Mouse (Mus musculus): ENCODE measurements around the gene Zkscan3. TPM values are rescaled to one million over a fixed set of nuclear protein-coding genes. Genes with fewer than 3 reads are reported as not detected.

Gene Zkscan3
- polyA plus RNA-seq, 1 experiment from 2014 or later: 99.0 TPM

- no peak for ATAC-seq (ENCODE audit: low FRiP score, low read depth)
- H3K4me1 ChIP-seq: no peaks in the 10 kb centered on the region; the same call in 1 of the 2 replicates
- no peak overlapping the region for H3K9ac ChIP-seq (replicated peaks)
- WGBS: 95% methylated on average over 6 of the region's 6 CpGs
- no peak overlapping the region for H3K4me3 ChIP-seq
- no peaks in the 10 kb centered on the region for H3K27me3 ChIP-seq
- H3K36me3 ChIP-seq: peaks cover 78% of the 10 kb centered on the region
- no peaks in the 10 kb centered on the region for H3K9me3 ChIP-seq
- no peak overlapping the region for H3K27ac ChIP-seq (replicated peaks)
- H3K4me2 ChIP-seq (replicated peaks): no peak overlapping the region
Observed at GRCm38 (mm10) chr13:21395623-21396022, 6.9 kb downstream of the Zkscan3 start.

GRCm38 (mm10) chr13:21395211-21395610 lies 7.3 kb downstream of the Zkscan3 start:
- Histone ChIP-seq H3K4me3 (no peak overlapping the region), H3K9ac (replicated peaks) (no peak overlapping the region), H3K4me1 (no peaks in the 10 kb centered on the region; the same call in 1 of the 2 replicates), H3K27me3 (no peaks in the 10 kb centered on the region), H3K4me2 (replicated peaks) (no peak overlapping the region), H3K9me3 (no peaks in the 10 kb centered on the region), H3K36me3 (peaks cover 80% of the 10 kb centered on the region), H3K27ac (replicated peaks) (no peak overlapping the region)
- 89% methylated on average over 1 of the region's 1 CpGs for WGBS
- ATAC-seq (ENCODE audit: low FRiP score, low read depth): no peak

- no peak overlapping the region for H3K27ac ChIP-seq (replicated peaks)
- H3K36me3 ChIP-seq: peaks cover 3% of the 10 kb centered on the region; the same call in 1 of the 2 replicates
- ATAC-seq (ENCODE audit: low FRiP score, low read depth): no peak
- H3K9me3 ChIP-seq: no peaks in the 10 kb centered on the region
- H3K9ac ChIP-seq (replicated peaks): no peak overlapping the region
- no peak overlapping the region for H3K4me2 ChIP-seq (replicated peaks)
- 81% methylated on average over 2 of the region's 2 CpGs for WGBS
- no peaks in the 10 kb centered on the region for H3K4me1 ChIP-seq
- H3K27me3 ChIP-seq: no peaks in the 10 kb centered on the region
- no peak overlapping the region for H3K4me3 ChIP-seq
Observed at GRCm38 (mm10) chr13:21377773-21378172, 24.8 kb downstream of the Zkscan3 start.

- H3K9ac ChIP-seq (replicated peaks): no peak overlapping the region
- no peaks in the 10 kb centered on the region for H3K4me1 ChIP-seq
- H3K4me2 ChIP-seq (replicated peaks): no peak overlapping the region
- WGBS: 90% methylated on average over 2 of the region's 2 CpGs
- no peak for ATAC-seq (ENCODE audit: low FRiP score, low read depth)
- H3K27ac ChIP-seq (replicated peaks): no peak overlapping the region
- peaks cover 44% of the 10 kb centered on the region for H3K36me3 ChIP-seq
- no peaks in the 10 kb centered on the region for H3K9me3 ChIP-seq
- no peak overlapping the region for H3K4me3 ChIP-seq
- no peaks in the 10 kb centered on the region for H3K27me3 ChIP-seq
Observed at GRCm38 (mm10) chr13:21372700-21373099, 29.9 kb downstream of the Zkscan3 start.

- Histone ChIP-seq H3K4me2 (replicated peaks) (no peak overlapping the region), H3K4me3 (no peak overlapping the region), H3K9ac (replicated peaks) (no peak overlapping the region), H3K36me3 (peaks cover 45% of the 10 kb centered on the region), H3K4me1 (peaks cover 22% of the 10 kb centered on the region), H3K9me3 (no peaks in the 10 kb centered on the region), H3K27ac (replicated peaks) (no peak overlapping the region), H3K27me3 (no peaks in the 10 kb centered on the region)
- ATAC-seq (ENCODE audit: low FRiP score, low read depth): no peak
- WGBS: 77% methylated on average over 6 of the region's 6 CpGs
Observed at GRCm38 (mm10) chr13:21366635-21367034, 35.9 kb downstream of the Zkscan3 start.

- ATAC-seq (ENCODE audit: low FRiP score, low read depth): no peak
- WGBS: 61% methylated on average over 12 of the region's 12 CpGs
- H3K4me3 ChIP-seq: peak overlapping the region; percentile 78
- peak overlapping the region; percentile 68 for H3K4me2 ChIP-seq (replicated peaks)
- H3K4me1 ChIP-seq: peaks cover 22% of the 10 kb centered on the region
- H3K27me3 ChIP-seq: no peaks in the 10 kb centered on the region
- peak overlapping the region; percentile 86; the same call in 1 of the 2 replicates for H3K9ac ChIP-seq (replicated peaks)
- peaks cover 16% of the 10 kb centered on the region for H3K36me3 ChIP-seq
- no peaks in the 10 kb centered on the region for H3K9me3 ChIP-seq
- no peak overlapping the region for H3K27ac ChIP-seq (replicated peaks)
Observed at GRCm38 (mm10) chr13:21363719-21364118, 38.8 kb downstream of the Zkscan3 start.

- Histone ChIP-seq H3K9me3 (no peaks in the 10 kb centered on the region), H3K4me3 (peak within 1 kb of the TSS; percentile 78), H3K36me3 (peaks cover 10% of the 10 kb centered on the region; the same call in 1 of the 2 replicates), H3K9ac (replicated peaks) (peak within 1 kb of the TSS; percentile 86), H3K27me3 (no peaks in the 10 kb centered on the region), H3K27ac (replicated peaks) (peak within 1 kb of the TSS; percentile 65), H3K4me2 (replicated peaks) (peak within 1 kb of the TSS; percentile 68), H3K4me1 (peaks cover 22% of the 10 kb centered on the region)
- WGBS: under 1% methylated on average over 29 of the region's 29 CpGs
- peak; percentile 99 for ATAC-seq (ENCODE audit: low FRiP score, low read depth)
Observed at GRCm38 (mm10) chr13:21362621-21363248, 39.8 kb downstream of the Zkscan3 start, which contains the start of gene Zscan12. Gene Zscan12, plus strand, starts transcription at chr13:21362820.

GRCm38 (mm10) chr13:21350593-21350992 lies 52.0 kb downstream of the Zkscan3 start:
- Histone ChIP-seq H3K4me2 (replicated peaks) (no peak overlapping the region), H3K36me3 (no peaks in the 10 kb centered on the region), H3K27ac (replicated peaks) (no peak overlapping the region), H3K4me3 (no peak overlapping the region), H3K9ac (replicated peaks) (no peak overlapping the region), H3K27me3 (no peaks in the 10 kb centered on the region), H3K4me1 (no peaks in the 10 kb centered on the region), H3K9me3 (no peaks in the 10 kb centered on the region)
- no peak for ATAC-seq (ENCODE audit: low FRiP score, low read depth)

GRCm38 (mm10) chr13:21346610-21347009 lies 55.9 kb downstream of the Zkscan3 start, which contains the start of gene Olfr1367:
Gene Olfr1367, plus strand, starts transcription at chr13:21346910.
- 97% methylated on average over 1 of the region's 1 CpGs for WGBS
- no peak within 1 kb of the TSS for H3K27ac ChIP-seq (replicated peaks)
- no peak for ATAC-seq (ENCODE audit: low FRiP score, low read depth)
- H3K4me1 ChIP-seq: no peaks in the 10 kb centered on the region
- no peaks in the 10 kb centered on the region for H3K9me3 ChIP-seq
- H3K4me2 ChIP-seq (replicated peaks): no peak within 1 kb of the TSS
- no peaks in the 10 kb centered on the region for H3K27me3 ChIP-seq
- no peak within 1 kb of the TSS for H3K9ac ChIP-seq (replicated peaks)
- H3K4me3 ChIP-seq: no peak within 1 kb of the TSS
- no peaks in the 10 kb centered on the region for H3K36me3 ChIP-seq

MicroRNAs encoded within 50 kb of the gene (microRNA counts, 519-probe panel; counts per million panel counts)
- microRNA mmu-miR-1896: 4,264 counts per million, percentile 27 among the panel's probes with 10 or more counts

Small RNAs within 50 kb of the gene (microRNA-seq; reads per million reads assigned to microRNA genes)
- gene Mir1896 (not detected), gene Mir6942 (0.70 reads per million)

Other genes with a start within 250 kb of the Zkscan3 start
- 132 and 140 TPM in 2 replicates for gene Trim27, start 223.3 kb downstream of the Zkscan3 start, polyA plus RNA-seq (2016; fragmentation: Nextera tagmentation; extraction: Ambion mirVana)
- not detected in 2 replicates for gene Gpx5, start 110.0 kb downstream of the Zkscan3 start, polyA plus RNA-seq (2016; fragmentation: Nextera tagmentation; extraction: Ambion mirVana)
- not detected in 2 replicates for gene Gpx6, start 90.6 kb downstream of the Zkscan3 start, polyA plus RNA-seq (2016; fragmentation: Nextera tagmentation; extraction: Ambion mirVana)
- not detected in 2 replicates for gene Olfr1367, start 55.8 kb downstream of the Zkscan3 start, polyA plus RNA-seq (2016; fragmentation: Nextera tagmentation; extraction: Ambion mirVana)
- 20.3 and 20.7 TPM in 2 replicates for gene Zscan12, start 39.9 kb downstream of the Zkscan3 start, polyA plus RNA-seq (2016; fragmentation: Nextera tagmentation; extraction: Ambion mirVana)
- 5.1 and 6.8 TPM in 2 replicates for gene Pgbd1, start 38.3 kb upstream of the Zkscan3 start, polyA plus RNA-seq (2016; fragmentation: Nextera tagmentation; extraction: Ambion mirVana)
- 24.4 and 24.6 TPM in 2 replicates for gene Zscan26, start 51.0 kb upstream of the Zkscan3 start, polyA plus RNA-seq (2016; fragmentation: Nextera tagmentation; extraction: Ambion mirVana)
- gene Nkapl, start 65.8 kb upstream of the Zkscan3 start, polyA plus RNA-seq (2016; fragmentation: Nextera tagmentation; extraction: Ambion mirVana): 2.5 and 2.9 TPM in 2 replicates
- gene Zkscan4, start 76.2 kb upstream of the Zkscan3 start, polyA plus RNA-seq (2016; fragmentation: Nextera tagmentation; extraction: Ambion mirVana): 6.8 and 7.4 TPM in 2 replicates
- gene Gm10065, start 76.7 kb upstream of the Zkscan3 start, polyA plus RNA-seq (2016; fragmentation: Nextera tagmentation; extraction: Ambion mirVana): not detected in 2 replicates
- 0.30 and 0.47 TPM in 2 replicates for gene AK157302, start 92.5 kb upstream of the Zkscan3 start, polyA plus RNA-seq (2016; fragmentation: Nextera tagmentation; extraction: Ambion mirVana)
- gene Gm11273, start 98.7 kb upstream of the Zkscan3 start, polyA plus RNA-seq (2016; fragmentation: Nextera tagmentation; extraction: Ambion mirVana): 3.2 and 4.4 TPM in 2 replicates
- gene Zkscan8, start 128.4 kb upstream of the Zkscan3 start, polyA plus RNA-seq (2016; fragmentation: Nextera tagmentation; extraction: Ambion mirVana): 8.9 and 9.2 TPM in 2 replicates
- gene Olfr1366, start 140.1 kb upstream of the Zkscan3 start, polyA plus RNA-seq (2016; fragmentation: Nextera tagmentation; extraction: Ambion mirVana): 0.21 and 0.22 TPM in 2 replicates
- not detected in 2 replicates for gene Olfr1535, start 157.1 kb upstream of the Zkscan3 start, polyA plus RNA-seq (2016; fragmentation: Nextera tagmentation; extraction: Ambion mirVana)
- gene Olfr1364, start 179.0 kb upstream of the Zkscan3 start, polyA plus RNA-seq (2016; fragmentation: Nextera tagmentation; extraction: Ambion mirVana): not detected in 2 replicates
- gene Olfr1362, start 211.3 kb upstream of the Zkscan3 start, polyA plus RNA-seq (2016; fragmentation: Nextera tagmentation; extraction: Ambion mirVana): not detected in 2 replicates
- not detected in 2 replicates for gene Olfr11, start 239.8 kb upstream of the Zkscan3 start, polyA plus RNA-seq (2016; fragmentation: Nextera tagmentation; extraction: Ambion mirVana)

Measured in midbrain, embryonic 12.5 days (tissue).